Mouse (Mus musculus) left cerebral cortex, adult 9 months (tissue): ENCODE data around the gene Lyar.
A peak's percentile ranks its signal among the peaks of the same experiment; 100 is the strongest.

Experiments used
- DNase-seq, 2 experiments: peaks; one replicate each; pipeline ENCODE4 v3.0.0; 2022; ENCODE audit warnings: low spot score in 2 of 2

Lyar gene

GRCm38 (mm10) chr5:38220328-38220912, at the start of gene Lyar, which contains the start of gene Zbtb49:
Gene Lyar (plus strand): TSS chr5:38220470.
Gene Zbtb49 (minus strand): TSS chr5:38220457.
- peak; percentile 75 to 92 for DNase-seq

GRCm38 (mm10) chr5:38173766-38174165, 46.5 kb upstream of the Lyar start:
- DNase-seq: no peak

GRCm38 (mm10) chr5:38174256-38174912, 45.9 kb upstream of the Lyar start:
- no peak for DNase-seq

GRCm38 (mm10) chr5:38184688-38185285, 35.5 kb upstream of the Lyar start:
- DNase-seq: no peak

- no peak for DNase-seq
Observed at GRCm38 (mm10) chr5:38187006-38187405, 33.3 kb upstream of the Lyar start.

- no peak for DNase-seq
Observed at GRCm38 (mm10) chr5:38190907-38191306, 29.4 kb upstream of the Lyar start.

GRCm38 (mm10) chr5:38194946-38195345, 25.3 kb upstream of the Lyar start:
- DNase-seq: no peak

GRCm38 (mm10) chr5:38195941-38196340, 24.3 kb upstream of the Lyar start:
- no peak for DNase-seq

GRCm38 (mm10) chr5:38196821-38197481, 23.3 kb upstream of the Lyar start:
- no peak for DNase-seq

- peak; percentile 42 to 90 for DNase-seq
Observed at GRCm38 (mm10) chr5:38197482-38197823, 22.8 kb upstream of the Lyar start.

GRCm38 (mm10) chr5:38199686-38200085, 20.6 kb upstream of the Lyar start:
- DNase-seq: no peak

- DNase-seq: peak; percentile 11 to 38
Observed at GRCm38 (mm10) chr5:38205303-38205726, 15.0 kb upstream of the Lyar start.

GRCm38 (mm10) chr5:38208985-38209384, 11.3 kb upstream of the Lyar start:
- DNase-seq: no peak

- no peak for DNase-seq
Observed at GRCm38 (mm10) chr5:38211691-38212090, 8.6 kb upstream of the Lyar start.

GRCm38 (mm10) chr5:38213009-38213408, 7.3 kb upstream of the Lyar start:
- DNase-seq: no peak

GRCm38 (mm10) chr5:38219771-38220307, 431 bp upstream of the Lyar start:
- DNase-seq: peak in 1 of 2 experiments; percentile 67

- peak in 1 of 2 experiments; percentile 32 for DNase-seq
Observed at GRCm38 (mm10) chr5:38235422-38235821, 15.2 kb downstream of the Lyar start.

GRCm38 (mm10) chr5:38236627-38237026, 16.4 kb downstream of the Lyar start:
- no peak for DNase-seq

- no peak for DNase-seq
Observed at GRCm38 (mm10) chr5:38240727-38241472, 20.6 kb downstream of the Lyar start.

- no peak for DNase-seq
Observed at GRCm38 (mm10) chr5:38241473-38241834, 21.2 kb downstream of the Lyar start.

GRCm38 (mm10) chr5:38241966-38242365, 21.7 kb downstream of the Lyar start:
- no peak for DNase-seq

GRCm38 (mm10) chr5:38255195-38255594, 34.9 kb downstream of the Lyar start:
- DNase-seq: no peak
